Mouse (Mus musculus) embryonic fibroblast, embryonic 13.5 days (primary cell): ENCODE results near the gene Hs3st4.

Experiments used
- CTCF ChIP-seq: IDR thresholded peaks from 2 replicates; pipeline ENCODE4 v1.5.1; 2011; ENCODE audit warnings: mild to moderate bottlenecking, control low read depth, low read length, moderate library complexity, borderline replicate concordance; ENCODE audit not compliant: insufficient read depth
- POLR2A ChIP-seq: IDR thresholded peaks from 2 replicates; pipeline ENCODE4 v1.6.1; 2011; ENCODE audit warnings: low read depth, mild to moderate bottlenecking, control low read depth, low read length, moderate library complexity

DNA sequence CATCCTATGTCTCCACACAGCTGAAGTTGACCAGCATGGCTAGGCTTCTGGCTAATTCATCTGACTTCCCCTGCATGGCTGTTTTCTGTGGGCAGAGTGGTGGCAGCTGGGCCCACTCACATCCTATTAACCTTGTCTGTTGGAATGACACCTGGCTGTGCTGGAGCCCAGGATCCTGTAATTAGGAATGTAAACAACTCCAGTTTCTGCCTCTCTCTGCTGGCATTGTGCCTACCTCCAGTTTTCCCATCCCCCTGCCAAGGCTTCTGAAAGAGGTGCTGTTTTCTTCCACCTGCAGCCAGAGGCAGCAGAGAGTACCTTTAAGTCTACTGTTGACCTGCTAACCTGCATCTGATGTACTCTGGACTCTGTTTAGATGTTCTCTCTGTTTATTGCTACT, 288.1 kb downstream of the Hs3st4 start:
- TF ChIP-seq CTCF (no peak), POLR2A (no peak)
